Mouse (Mus musculus): Measurements from ENCODE around the gene Trem3.

DNA sequence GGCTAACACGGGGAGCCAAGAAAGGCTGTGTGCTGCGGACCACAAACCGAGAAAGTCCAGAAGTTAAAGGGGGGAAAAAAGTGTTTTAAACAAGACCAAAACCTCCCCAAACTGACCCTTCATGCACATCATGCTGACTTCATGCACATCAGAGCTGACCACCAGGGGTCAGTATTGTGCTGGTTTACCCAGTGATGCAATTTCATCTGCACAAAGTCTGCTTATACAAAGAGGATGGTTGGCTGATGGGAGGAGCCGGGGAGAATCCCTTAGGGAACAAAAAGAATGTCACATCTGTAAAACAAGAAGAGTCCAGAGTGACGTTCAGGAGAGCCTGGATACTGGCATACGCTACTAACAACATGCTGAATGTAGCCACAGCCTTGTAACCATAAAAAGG, 27.3 kb downstream of the Trem3 start:
- TF ChIP-seq POLR2A (IDR thresholded peaks at IDR 0.05; ENCODE audit: borderline replicate concordance, low read depth, low read length) (no peak), CTCF (IDR thresholded peaks at IDR 0.05; ENCODE audit: low read depth, low read length) (peak; percentile 45; the same call in 1 of the 2 replicates)

All from bone marrow macrophage, adult 2 months (primary cell).